Mouse (Mus musculus): ENCODE data around the gene Trim65. TPM values are rescaled to one million over a fixed set of nuclear protein-coding genes. Genes with fewer than 3 reads are reported as not detected.
A peak's percentile ranks its signal among the peaks of the same experiment; 100 is the strongest.

Trim65 gene
- polyA plus RNA-seq, 2 experiments from 2014 or later: 14.4 to 17.9 TPM

GRCm38 (mm10) chr11:116088741-116089394 is 42.1 kb downstream of the Trim65 start:
- ATAC-seq: no peak

- no peak for ATAC-seq
Observed at GRCm38 (mm10) chr11:116088188-116088587, 42.7 kb downstream of the Trim65 start.

- peak; percentile 59 for ATAC-seq
Observed at GRCm38 (mm10) chr11:116087194-116088130, 43.5 kb downstream of the Trim65 start.

GRCm38 (mm10) chr11:116086258-116087193 is 44.4 kb downstream of the Trim65 start, which contains the start of gene Wbp2:
Wbp2 (minus strand) TSS chr11:116086995.
- peak; percentile 94 for ATAC-seq

- ATAC-seq: no peak
Observed at GRCm38 (mm10) chr11:116084166-116084565, 46.8 kb downstream of the Trim65 start.

- no peak for ATAC-seq
Observed at GRCm38 (mm10) chr11:116083096-116083672, 47.7 kb downstream of the Trim65 start.

GRCm38 (mm10) chr11:116081081-116081480 is 49.8 kb downstream of the Trim65 start:
- no peak for ATAC-seq

- no peak for ATAC-seq
Observed at GRCm38 (mm10) chr11:116079511-116079910, 51.4 kb downstream of the Trim65 start.

GRCm38 (mm10) chr11:116078676-116079320 is 52.1 kb downstream of the Trim65 start:
- ATAC-seq: no peak

- peak; percentile 78 for ATAC-seq
Observed at GRCm38 (mm10) chr11:116078221-116078620, 52.7 kb downstream of the Trim65 start.

GRCm38 (mm10) chr11:116077446-116078204 is 53.3 kb downstream of the Trim65 start, which contains the start of gene Unc13d:
Unc13d (minus strand) TSS chr11:116077961.
- peak; percentile 54 for ATAC-seq

- ATAC-seq: peak; percentile 60
Observed at GRCm38 (mm10) chr11:116076836-116077235, 54.1 kb downstream of the Trim65 start.

GRCm38 (mm10) chr11:116076266-116076540 is 54.7 kb downstream of the Trim65 start:
- no peak for ATAC-seq

GRCm38 (mm10) chr11:116075539-116076265 is 55.2 kb downstream of the Trim65 start:
- ATAC-seq: no peak

- ATAC-seq: no peak
Observed at GRCm38 (mm10) chr11:116074436-116074991, 56.4 kb downstream of the Trim65 start.

- no peak for ATAC-seq
Observed at GRCm38 (mm10) chr11:116072608-116073007, 58.3 kb downstream of the Trim65 start.

Data from CD4-positive, CD25-positive, alpha-beta regulatory T cell, adult 4 months (primary cell).